Mouse (Mus musculus) left cerebral cortex, postnatal 4 days (tissue): ENCODE results near the gene Evi5l. TPM values are rescaled to one million over a fixed set of nuclear protein-coding genes. Genes with fewer than 3 reads are reported as not detected.

Experiments
- DNase-seq: peaks from one replicate; pipeline ENCODE4 v3.0.0-alpha.2; 2022
- intact Hi-C: fragments of 180-260 bp; cut with DNase I; formaldehyde crosslinking; loops from one replicate; pipeline ENCODE4 v1.15.1; 2025
- total RNA-seq, 2 experiments: library from RNA; stranded (reverse); gene quantifications; 2 replicates each; pipeline ENCODE4 v1.2.3; 2021

The Evi5l gene
- total RNA-seq, 2 experiments from 2014 or later, result 172 to 174 TPM

DNA sequence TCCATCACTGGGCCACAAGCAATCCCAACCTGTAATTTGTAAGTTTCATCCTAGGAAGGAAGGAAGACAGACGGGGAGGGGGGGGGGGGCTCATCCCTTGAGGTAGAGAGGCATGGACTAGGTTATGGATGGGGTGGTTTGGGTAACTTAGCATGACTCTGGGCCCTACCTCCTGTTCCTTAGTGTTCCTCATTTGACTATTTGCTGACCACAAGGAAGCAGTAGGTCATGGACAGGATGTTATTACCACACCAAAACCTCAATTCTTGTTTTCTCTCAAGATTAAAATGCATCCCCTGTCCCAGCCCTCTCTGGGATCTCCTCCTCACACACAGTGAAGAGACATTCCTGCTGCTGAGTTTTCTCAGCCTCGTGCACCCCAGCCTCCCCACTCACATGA, 35.0 kb downstream of the Evi5l start:
- intact Hi-C loops, result no loop called here
- DNase-seq, result no peak

GRCm38 (mm10) chr8:4205246-4206123, 39.1 kb downstream of the Evi5l start:
- no peak for DNase-seq
- intact Hi-C loops, result no loop called here

DNA sequence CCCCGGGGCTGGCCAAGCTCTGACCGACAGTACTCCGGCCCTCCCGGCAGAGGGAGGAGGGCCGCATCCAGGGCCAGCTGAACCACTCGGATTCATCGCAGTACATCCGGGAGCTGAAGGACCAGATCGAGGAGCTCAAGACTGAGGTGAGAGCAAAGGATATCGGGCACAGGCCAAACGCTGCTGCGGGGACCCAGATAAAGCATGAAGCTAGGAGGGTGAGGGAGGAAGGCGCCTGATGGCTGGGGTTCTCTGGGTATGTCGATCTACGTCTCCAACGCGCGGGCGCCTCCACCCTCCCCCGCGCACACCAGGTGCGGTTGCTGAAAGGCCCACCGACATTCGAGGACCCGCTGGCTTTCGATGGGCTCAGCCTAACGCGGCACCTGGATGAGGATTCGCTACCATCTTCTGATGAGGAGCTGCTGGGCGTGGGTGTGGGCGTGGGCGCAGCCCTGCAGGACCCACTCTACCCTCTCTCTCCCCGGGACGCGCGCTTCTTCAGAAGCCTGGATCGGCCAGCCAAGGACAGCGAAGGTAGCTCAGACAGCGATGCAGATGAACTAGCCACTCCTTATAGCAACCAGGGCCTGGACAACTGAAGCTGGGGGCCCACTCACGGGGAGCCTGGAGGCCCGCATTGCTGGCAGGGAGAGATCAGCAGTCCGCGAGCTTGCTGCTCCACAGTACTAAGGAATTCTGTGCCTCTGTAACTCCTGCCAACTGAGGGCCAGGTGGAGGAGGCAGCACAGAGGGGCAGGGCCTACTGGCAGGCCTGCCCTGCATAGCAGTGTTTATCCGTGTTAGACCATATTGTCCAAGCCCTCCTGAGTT, 40.0 kb downstream of the Evi5l start:
- DNase-seq, result no peak
- intact Hi-C loops, result no loop called here

DNA sequence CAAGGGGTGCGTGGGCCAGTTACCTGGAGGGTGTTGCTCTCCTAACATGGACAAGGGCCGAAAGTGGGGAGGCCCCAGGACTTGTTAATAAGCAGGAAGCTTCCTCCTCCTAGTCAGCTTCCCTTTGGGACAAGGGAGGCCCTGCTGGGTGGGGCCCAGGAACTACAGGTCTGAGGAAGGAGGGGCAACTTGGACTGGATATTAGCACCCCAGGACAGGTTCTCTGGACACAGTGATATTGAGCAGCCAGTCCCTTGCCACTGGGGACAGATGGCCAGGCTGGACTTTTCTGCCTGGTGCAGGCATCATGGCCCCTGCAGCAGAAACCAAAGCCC, 40.6 kb downstream of the Evi5l start:
- intact Hi-C loops, result no loop called here
- no peak for DNase-seq

DNA sequence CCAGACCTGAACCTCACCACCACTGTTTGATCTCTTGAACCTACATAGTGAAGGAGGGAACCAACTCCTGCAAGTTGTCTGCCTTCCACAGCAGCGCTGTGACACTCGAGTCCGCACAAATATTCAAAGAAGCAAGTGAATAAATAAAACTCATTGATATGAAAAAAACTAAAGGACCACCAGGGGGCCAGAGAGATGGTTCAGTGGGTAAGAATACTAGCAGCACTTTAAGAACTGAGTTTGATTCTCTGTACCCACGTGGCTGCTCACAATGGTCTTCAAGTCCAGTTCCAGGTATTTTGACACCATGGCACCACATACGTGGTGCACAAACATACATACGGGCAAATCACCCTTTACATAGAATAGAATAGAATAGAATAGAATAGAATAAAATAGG, 44.7 kb downstream of the Evi5l start:
- intact Hi-C loops, result no loop called here
- no peak for DNase-seq

- intact Hi-C loops, result no loop called here
- DNase-seq, result no peak
Measured at GRCm38 (mm10) chr8:4212809-4213209, 46.4 kb downstream of the Evi5l start.

DNA sequence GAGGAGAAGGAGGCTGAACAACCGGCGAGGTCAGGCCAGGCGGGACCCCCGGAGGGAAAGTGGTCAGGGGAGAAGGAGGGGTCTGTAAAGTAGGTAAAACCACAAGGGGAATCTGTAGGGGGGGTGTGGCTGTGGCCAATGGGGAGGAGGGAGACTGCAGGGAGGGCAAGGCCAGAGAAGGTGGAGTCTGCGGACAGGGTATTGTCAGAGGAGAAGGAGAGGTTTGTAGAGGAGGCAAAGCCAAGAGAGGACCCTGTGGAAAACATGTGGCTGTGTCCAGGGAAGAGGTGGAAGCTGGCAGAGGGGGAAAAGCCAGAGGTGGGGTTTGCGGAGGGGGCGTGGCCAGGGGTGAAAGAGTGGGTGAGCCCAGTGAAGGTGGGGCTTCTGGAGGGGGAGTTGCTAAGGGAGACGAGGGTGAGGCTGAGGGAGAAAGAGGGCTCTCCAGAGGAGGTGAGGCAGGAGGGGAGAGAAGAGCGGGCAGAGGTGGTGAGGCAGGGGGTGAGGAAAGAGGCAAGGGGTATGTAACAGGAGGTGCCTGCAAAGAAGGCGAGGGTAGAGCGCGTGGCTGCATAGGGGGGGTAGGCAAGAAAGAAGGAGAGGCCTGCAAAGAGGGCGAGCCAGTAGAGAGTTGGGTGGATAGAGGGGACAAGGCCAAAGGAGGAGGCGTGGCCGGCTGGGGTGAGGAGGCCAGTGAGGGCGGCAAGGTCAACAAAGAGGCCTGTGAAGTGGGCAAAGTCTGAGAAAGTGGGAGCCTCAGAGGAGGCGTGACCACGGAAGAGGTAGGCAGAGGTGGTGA, 47.0 kb downstream of the Evi5l start:
- intact Hi-C loops, result no loop called here
- no peak for DNase-seq

DNA sequence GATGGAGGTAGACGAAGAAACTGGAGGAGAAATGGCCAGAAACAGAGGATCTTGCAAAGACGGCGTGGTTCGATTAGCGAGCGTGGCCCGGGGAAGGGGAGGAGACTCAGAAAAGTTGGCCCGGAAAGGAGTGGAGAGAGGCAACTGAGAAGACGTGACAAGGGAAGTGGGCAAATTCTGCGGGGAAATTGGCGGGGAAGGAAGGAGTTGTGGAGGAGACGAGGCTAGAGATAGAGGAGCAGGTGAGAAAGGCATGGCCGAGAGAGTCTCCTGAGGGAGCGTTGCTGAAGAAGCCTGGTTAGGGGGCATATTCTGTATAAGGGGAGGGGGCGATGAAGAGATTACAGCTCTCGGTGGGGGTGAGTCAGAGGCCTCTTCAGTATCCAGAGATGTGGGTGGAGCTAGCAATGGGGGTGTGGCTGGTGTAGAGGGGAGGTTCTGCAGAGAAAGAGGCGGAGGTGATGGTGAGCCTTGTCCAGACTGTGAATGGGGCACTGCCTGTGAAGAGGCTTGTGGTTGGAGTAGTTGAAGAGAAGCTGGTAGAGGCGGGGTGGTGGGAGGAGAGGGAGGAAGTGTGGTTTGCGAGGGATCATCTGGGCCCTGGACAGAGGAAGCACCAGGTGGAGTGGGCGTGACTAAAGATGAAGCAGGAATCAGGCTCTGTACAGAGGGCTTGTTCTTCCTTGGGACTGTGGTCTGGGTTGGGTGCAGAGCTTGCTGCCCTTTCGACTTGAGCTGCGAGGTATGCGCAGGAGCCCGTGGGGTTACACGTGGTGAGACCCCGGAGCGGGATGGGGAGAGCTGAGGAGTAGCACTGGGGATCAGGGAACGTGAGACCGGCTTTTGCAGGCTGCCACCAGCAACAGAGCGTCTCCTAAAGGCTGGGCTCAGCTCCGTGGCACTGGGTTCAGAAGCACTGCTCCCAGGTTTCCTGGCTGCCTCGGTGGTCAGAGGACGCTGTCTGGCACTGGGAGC, 47.9 kb downstream of the Evi5l start:
- DNase-seq, result no peak
- intact Hi-C loops, result no loop called here

DNA sequence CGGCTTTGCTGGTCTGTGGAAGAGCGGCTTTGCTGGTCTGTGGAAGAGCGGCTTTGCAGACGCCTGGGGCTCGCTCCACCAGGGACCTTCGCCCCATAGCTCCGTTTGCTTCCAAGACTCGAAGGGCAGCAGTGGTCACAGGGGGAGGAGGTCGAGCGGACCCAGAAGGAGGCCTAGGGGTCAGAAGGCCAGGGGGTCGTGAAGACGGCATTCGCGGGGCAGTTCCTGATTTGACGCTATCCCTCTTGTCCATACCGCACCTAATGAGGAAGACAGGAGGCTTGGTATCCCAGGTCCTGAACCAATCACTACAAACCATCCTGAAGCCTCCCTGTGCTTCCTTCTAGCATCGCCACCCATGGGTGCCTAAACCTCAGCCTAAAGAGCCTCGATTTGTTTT, 49.9 kb downstream of the Evi5l start:
- intact Hi-C loops, result no loop called here
- DNase-seq, result no peak

- intact Hi-C loops, result no loop called here
- DNase-seq, result peak; percentile 91
Measured at GRCm38 (mm10) chr8:4216791-4217621, 50.6 kb downstream of the Evi5l start, which contains the start of gene Prr36. Gene Prr36 (minus strand): TSS chr8:4217459.

GRCm38 (mm10) chr8:4219617-4220016, 53.2 kb downstream of the Evi5l start:
- DNase-seq, result no peak

DNA sequence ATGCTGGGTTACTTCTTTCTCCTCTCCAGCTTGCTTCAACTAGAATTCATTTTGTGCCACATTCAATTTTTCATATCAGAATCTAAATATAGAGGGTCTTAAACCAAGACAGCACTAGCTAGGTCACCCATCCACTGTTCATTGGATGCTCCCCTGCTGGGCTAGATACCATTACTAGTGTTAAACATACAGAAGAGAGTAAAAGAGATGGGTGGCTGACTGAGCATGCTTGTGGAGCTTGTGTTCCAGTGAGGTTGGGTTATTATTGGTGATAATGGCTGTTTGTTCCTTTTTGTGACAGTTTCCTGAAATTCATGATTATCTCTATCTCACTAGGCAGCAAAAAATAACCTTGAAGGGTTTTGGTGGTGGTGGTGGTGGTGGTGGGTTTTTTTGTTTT, 55.7 kb downstream of the Evi5l start:
- intact Hi-C loops, result no loop called here
- no peak for DNase-seq

More at GRCm38 (mm10) chr8:4219617-4220016, 53.2 kb downstream of the Evi5l start:
- intact Hi-C loops, result no loop called here

DNA sequence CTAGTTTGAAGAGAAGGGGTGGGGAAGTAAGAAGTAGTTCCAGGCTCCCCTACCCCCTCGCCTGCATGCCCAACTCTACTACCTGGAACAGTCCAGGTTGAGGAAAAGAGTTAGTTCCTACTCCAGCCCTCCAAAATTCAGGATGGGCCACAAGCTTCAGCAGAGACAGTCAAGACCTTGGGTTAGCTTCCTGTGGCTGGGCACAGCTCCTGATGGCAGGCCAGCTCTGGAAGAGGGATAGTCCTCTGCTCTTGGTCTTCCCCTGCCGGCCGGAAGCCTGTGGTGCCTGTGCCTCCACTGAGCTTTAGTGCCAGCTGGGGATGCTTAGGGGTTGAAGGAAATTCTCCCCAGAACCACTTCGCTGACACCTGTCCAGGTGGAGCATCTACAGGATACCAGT, 60.0 kb downstream of the Evi5l start:
- intact Hi-C loops, result no loop called here
- no peak for DNase-seq

- intact Hi-C loops, result no loop called here
- DNase-seq, result no peak
Measured at GRCm38 (mm10) chr8:4226739-4227347, 60.5 kb downstream of the Evi5l start, which contains the start of gene Lrrc8e. Gene Lrrc8e (plus strand): TSS chr8:4226827.

GRCm38 (mm10) chr8:4227919-4228318, 61.6 kb downstream of the Evi5l start:
- intact Hi-C loops, result no loop called here
- DNase-seq, result no peak

GRCm38 (mm10) chr8:4229784-4230183, 63.4 kb downstream of the Evi5l start:
- DNase-seq, result no peak
- intact Hi-C loops, result no loop called here

GRCm38 (mm10) chr8:4230612-4231351, 64.4 kb downstream of the Evi5l start:
- intact Hi-C loops, result no loop called here
- DNase-seq, result no peak
